Mouse (Mus musculus) megakaryocyte, embryonic 14.5 days (primary cell): Measurements from ENCODE around the gene Gda. TPM values are rescaled to one million over a fixed set of nuclear protein-coding genes. Genes with fewer than 3 reads are reported as not detected.

ENCODE experiments used
- H3K27me3 ChIP-seq: replicated peaks from 2 replicates; pipeline ENCODE3; 2012; ENCODE audit warnings: inconsistent platforms
- H3K36me3 ChIP-seq: replicated peaks from 2 replicates; pipeline ENCODE3; 2012; ENCODE audit warnings: low read length, inconsistent platforms, mixed read lengths
- H3K4me1 ChIP-seq: 2 replicates; pipeline ENCODE4 v1.6.1; 2012; ENCODE audit warnings: inconsistent platforms
- H3K4me3 ChIP-seq: replicated peaks from 2 replicates; pipeline ENCODE3; 2012; ENCODE audit warnings: moderate library complexity, mild to moderate bottlenecking, inconsistent platforms
- H3K9me3 ChIP-seq: 2 replicates; pipeline ENCODE4 v1.6.1; 2012; ENCODE audit warnings: inconsistent platforms
- FLI1 ChIP-seq: IDR thresholded peaks from 2 replicates; pipeline ENCODE4 v1.6.1; 2012; ENCODE audit warnings: low read length, inconsistent platforms, mixed read lengths
- GATA1 ChIP-seq: IDR thresholded peaks from 3 replicates; pipeline ENCODE4 v1.6.1; 2012; ENCODE audit warnings: mixed read lengths, low read length, inconsistent platforms, borderline replicate concordance
- polyA plus RNA-seq: library from polyadenylated mRNA; stranded (reverse); fragments of >175 nt; gene quantifications from 2 replicates; pipeline ENCODE4 v1.2.3, GENCODE M21; 2012; ENCODE audit warnings: low replicate concordance; ENCODE audit not compliant: insufficient read depth

Gene Gda
- polyA plus RNA-seq, 1 experiment: 2.8 TPM

DNA sequence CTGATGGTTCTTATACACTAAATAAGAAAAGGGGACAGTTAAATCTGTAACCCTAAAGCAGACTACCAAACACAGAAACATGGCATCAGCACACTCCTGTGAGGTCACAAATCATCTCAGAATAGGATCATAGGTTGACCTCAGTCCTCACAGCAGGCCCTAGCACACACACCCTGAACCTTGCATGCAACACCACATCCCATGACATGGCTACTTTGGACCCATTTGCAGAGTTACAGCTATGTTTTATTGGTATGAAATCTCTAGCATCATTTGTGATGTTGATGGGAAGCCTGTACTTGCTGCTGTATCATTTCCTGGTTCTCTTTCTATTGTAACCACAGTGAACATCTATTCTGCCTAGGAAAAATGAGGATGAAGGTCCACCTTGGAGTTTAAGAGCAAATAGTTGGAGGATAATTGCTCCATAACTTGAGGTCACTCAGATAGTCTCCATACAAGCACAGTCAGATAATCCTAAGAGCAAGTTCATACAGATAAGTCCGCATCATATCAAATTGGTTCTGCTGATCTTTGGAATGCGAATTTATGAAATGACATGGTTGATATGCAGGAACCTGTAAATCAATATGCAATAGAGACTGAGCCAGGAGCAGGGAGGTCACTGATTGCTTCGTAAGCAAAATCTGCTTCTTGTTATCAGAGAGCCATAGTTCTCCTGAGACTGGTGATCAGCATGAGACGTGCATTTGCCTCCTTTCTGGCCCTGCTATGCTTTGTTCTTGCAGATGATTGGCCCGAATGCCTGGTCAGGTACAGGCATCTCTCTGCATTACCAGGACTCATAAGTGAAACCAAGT is 14.1 kb upstream of the Gda start:
- no peak overlapping the region for H3K4me3 ChIP-seq
- peaks cover 16% of the 10 kb centered on the region for H3K4me1 ChIP-seq
- TF ChIP-seq GATA1 (no peak), FLI1 (no peak)
- H3K27me3 ChIP-seq: peaks cover 3% of the 10 kb centered on the region
- peaks cover 4% of the 10 kb centered on the region; the same call in 1 of the 2 replicates for H3K9me3 ChIP-seq
- H3K36me3 ChIP-seq: no peaks in the 10 kb centered on the region

GRCm38 (mm10) chr19:21482096-21482495 is 8.9 kb upstream of the Gda start:
- Histone ChIP-seq H3K36me3 (no peaks in the 10 kb centered on the region), H3K9me3 (no peaks in the 10 kb centered on the region), H3K27me3 (no peaks in the 10 kb centered on the region), H3K4me1 (peaks cover 30% of the 10 kb centered on the region), H3K4me3 (no peak overlapping the region)
- TF ChIP-seq GATA1 (no peak), FLI1 (no peak)

- 0 out of 2 replicates have a peak, but pooled peaks cover 3% of the 10 kb centered on the region for H3K9me3 ChIP-seq
- no peak overlapping the region for H3K4me3 ChIP-seq
- no peaks in the 10 kb centered on the region for H3K36me3 ChIP-seq
- peaks cover 32% of the 10 kb centered on the region for H3K4me1 ChIP-seq
- H3K27me3 ChIP-seq: no peaks in the 10 kb centered on the region
- TF ChIP-seq FLI1 (no peak), GATA1 (no peak)
Measured at GRCm38 (mm10) chr19:21481031-21481430, 7.8 kb upstream of the Gda start.

GRCm38 (mm10) chr19:21480053-21480419 is 6.8 kb upstream of the Gda start:
- H3K9me3 ChIP-seq: 0 out of 2 replicates have a peak, but pooled peaks cover 3% of the 10 kb centered on the region
- no peak for TF ChIP-seq GATA1
- no peak for TF ChIP-seq FLI1
- no peaks in the 10 kb centered on the region for H3K27me3 ChIP-seq
- H3K36me3 ChIP-seq: no peaks in the 10 kb centered on the region
- peaks cover 32% of the 10 kb centered on the region for H3K4me1 ChIP-seq
- no peak overlapping the region for H3K4me3 ChIP-seq

DNA sequence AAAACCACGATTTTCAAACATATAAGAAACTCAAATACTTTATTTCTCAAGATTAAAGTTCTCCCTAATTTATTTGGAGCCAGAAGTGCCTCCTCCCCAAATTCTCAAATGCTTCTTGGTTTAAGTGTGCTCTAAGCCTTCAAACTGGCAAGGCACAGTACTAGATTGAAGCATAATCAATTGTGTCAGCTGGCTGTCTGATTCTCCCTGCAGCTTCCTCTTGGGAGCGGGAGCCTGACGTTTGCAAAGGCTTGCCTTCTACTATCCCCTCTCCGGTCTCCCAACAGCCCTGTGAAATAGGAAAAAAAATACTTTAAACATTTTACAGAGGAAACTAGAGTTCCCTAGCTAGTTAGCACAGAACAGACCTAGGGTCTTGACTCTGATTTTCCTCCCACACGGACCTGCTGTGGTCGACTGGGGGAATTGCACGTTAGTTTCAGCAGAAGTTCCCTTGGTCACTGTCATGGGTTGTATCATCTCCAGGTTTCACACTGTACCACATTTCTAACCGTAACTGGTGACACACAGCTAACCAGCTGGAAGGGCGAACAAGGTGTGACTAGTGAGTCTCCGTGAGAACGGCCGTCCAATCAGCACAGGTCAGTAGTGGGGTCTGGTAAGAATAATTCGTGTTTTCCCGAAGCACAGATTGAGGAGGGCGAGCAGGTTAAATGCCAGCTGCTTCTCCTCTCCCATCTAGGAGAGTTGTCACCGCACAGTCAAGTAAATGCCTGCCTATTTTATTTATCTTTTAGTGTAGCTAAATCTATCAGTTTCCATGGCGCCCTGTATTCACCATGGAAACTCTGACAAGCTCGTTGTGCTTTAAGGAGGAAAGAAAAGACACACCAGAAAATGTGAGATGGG is 6.2 kb upstream of the Gda start:
- Histone ChIP-seq H3K27me3 (no peaks in the 10 kb centered on the region), H3K9me3 (0 out of 2 replicates have a peak, but pooled peaks cover 3% of the 10 kb centered on the region), H3K4me1 (peaks cover 32% of the 10 kb centered on the region), H3K36me3 (no peaks in the 10 kb centered on the region), H3K4me3 (no peak overlapping the region)
- TF ChIP-seq GATA1 (no peak), FLI1 (no peak)

GRCm38 (mm10) chr19:21478538-21478937 is 5.3 kb upstream of the Gda start:
- 0 out of 2 replicates have a peak, but pooled peaks cover 3% of the 10 kb centered on the region for H3K9me3 ChIP-seq
- TF ChIP-seq FLI1: no peak
- no peak for TF ChIP-seq GATA1
- H3K4me3 ChIP-seq: peak overlapping the region; percentile 35
- H3K36me3 ChIP-seq: no peaks in the 10 kb centered on the region
- H3K27me3 ChIP-seq: no peaks in the 10 kb centered on the region
- H3K4me1 ChIP-seq: peaks cover 32% of the 10 kb centered on the region

DNA sequence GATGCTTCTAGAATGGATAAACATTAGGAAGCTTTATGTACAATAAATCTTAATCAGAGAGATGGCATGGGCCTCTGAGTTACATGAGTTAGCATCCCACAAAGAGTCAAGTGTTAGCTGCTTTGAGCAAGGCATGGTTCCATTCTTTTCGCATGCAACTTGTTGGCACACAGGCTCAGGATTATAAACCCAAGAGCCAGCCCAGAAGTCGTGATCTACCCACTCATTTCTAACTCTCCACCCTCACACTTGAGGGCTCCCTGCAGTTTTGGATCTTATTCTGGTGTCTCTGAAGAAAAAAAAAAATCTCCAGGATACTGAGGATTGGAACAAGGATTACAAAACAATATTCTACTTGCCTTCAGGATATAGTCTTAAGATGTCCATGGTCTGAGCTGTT is 4.5 kb upstream of the Gda start:
- no peak overlapping the region for H3K4me3 ChIP-seq
- no peaks in the 10 kb centered on the region for H3K36me3 ChIP-seq
- H3K4me1 ChIP-seq: peaks cover 34% of the 10 kb centered on the region
- no peak for TF ChIP-seq GATA1
- no peak for TF ChIP-seq FLI1
- H3K9me3 ChIP-seq: 0 out of 2 replicates have a peak, but pooled peaks cover 3% of the 10 kb centered on the region
- H3K27me3 ChIP-seq: no peaks in the 10 kb centered on the region

GRCm38 (mm10) chr19:21476782-21477181 is 3.5 kb upstream of the Gda start:
- TF ChIP-seq FLI1 (no peak), GATA1 (no peak)
- Histone ChIP-seq H3K4me3 (no peak overlapping the region), H3K9me3 (0 out of 2 replicates have a peak, but pooled peaks cover 3% of the 10 kb centered on the region), H3K27me3 (no peaks in the 10 kb centered on the region), H3K36me3 (no peaks in the 10 kb centered on the region), H3K4me1 (peaks cover 34% of the 10 kb centered on the region)

- H3K9me3 ChIP-seq: peaks cover 15% of the 10 kb centered on the region
Measured at GRCm38 (mm10) chr19:21472121-21472780, 994 bp downstream of the Gda start.

More at GRCm38 (mm10) chr19:21472121-21472780, 994 bp downstream of the Gda start:
- peak overlapping the region; percentile 92 for H3K4me3 ChIP-seq
- no peak for TF ChIP-seq FLI1
- TF ChIP-seq GATA1: no peak
- H3K4me1 ChIP-seq: peaks cover 41% of the 10 kb centered on the region
- no peaks in the 10 kb centered on the region for H3K27me3 ChIP-seq
- H3K36me3 ChIP-seq: peaks cover 37% of the 10 kb centered on the region
